Mouse (Mus musculus) left cerebral cortex, postnatal 36 days (tissue): ENCODE data around the gene Mrpl53. TPM values are rescaled to one million over a fixed set of nuclear protein-coding genes. Genes with fewer than 3 reads are reported as not detected.

ENCODE experiments used
- DNase-seq, 2 experiments: peaks; one replicate each; pipeline ENCODE4 v3.0.0; 2021 to 2022; ENCODE audit warnings: low spot score in 2 of 2, mixed read lengths in 1 of 2
- intact Hi-C: fragments of 180-260 bp; cut with DNase I; formaldehyde crosslinking; loops from one replicate; pipeline ENCODE4 v1.15.1; 2025
- total RNA-seq, 2 experiments: library from RNA; stranded (reverse); gene quantifications; 2 replicates each; pipeline ENCODE4 v1.2.3; 2021

Mrpl53 gene
- total RNA-seq, 2 experiments from 2014 or later: 54.4 to 58.7 TPM

DNA sequence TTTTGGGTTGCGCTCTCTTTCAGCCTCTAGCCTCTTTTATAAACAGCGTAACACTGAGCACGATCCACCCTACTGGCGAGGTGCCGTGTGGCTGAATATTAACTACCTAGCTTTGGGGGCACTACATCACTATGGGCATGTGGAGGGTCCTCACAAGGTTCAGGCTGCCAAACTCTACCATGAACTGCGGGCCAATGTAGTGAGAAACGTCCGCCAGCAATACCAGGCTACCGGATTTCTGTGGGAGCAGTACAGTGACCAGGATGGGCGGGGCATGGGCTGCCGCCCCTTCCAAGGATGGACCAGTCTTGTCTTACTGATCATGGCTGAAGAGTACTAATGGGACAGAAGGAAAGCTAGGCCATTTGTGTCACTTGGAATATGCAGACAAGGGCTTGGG lies 9.5 kb downstream of the Mrpl53 start:
- intact Hi-C loops: loop anchor here (10.0 kb wide), 1 partner anchor 206 kb away; the partner anchor contains the start of genes Mob1a and Mthfd2

GRCm38 (mm10) chr6:83118825-83119733 lies 10.2 kb downstream of the Mrpl53 start:
- no peak for DNase-seq

More for the DNA sequence above, 9.5 kb downstream of the Mrpl53 start:
- DNase-seq: no peak

DNA sequence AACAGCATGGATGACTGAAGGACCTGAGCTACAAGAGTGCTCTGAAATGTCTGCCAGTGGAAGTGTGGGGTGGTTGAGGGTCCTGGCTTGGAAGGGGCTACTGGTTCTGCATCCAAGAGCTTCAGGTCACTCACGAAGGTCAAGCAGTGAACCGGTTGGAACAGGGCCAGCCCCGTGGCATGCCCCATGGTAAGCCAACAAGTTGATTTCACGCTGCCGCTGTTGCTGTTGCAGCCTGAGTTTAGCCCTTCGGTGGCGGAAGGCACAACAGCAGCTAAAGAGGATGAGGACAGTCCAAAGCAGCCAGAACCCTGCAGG lies 10.9 kb downstream of the Mrpl53 start:
- DNase-seq: no peak
- intact Hi-C loops: loop anchor here (5.0 to 10.0 kb wide), 2 partner anchors 38 to 205 kb away; partner anchors contain the start of genes 1700003E16Rik, Mob1a, Mthfd2 and Wdr54

More at GRCm38 (mm10) chr6:83118825-83119733, 10.2 kb downstream of the Mrpl53 start:
- intact Hi-C loops: loop anchor here (10.0 kb wide), 1 partner anchor 206 kb away; the partner anchor contains the start of genes Mob1a and Mthfd2

DNA sequence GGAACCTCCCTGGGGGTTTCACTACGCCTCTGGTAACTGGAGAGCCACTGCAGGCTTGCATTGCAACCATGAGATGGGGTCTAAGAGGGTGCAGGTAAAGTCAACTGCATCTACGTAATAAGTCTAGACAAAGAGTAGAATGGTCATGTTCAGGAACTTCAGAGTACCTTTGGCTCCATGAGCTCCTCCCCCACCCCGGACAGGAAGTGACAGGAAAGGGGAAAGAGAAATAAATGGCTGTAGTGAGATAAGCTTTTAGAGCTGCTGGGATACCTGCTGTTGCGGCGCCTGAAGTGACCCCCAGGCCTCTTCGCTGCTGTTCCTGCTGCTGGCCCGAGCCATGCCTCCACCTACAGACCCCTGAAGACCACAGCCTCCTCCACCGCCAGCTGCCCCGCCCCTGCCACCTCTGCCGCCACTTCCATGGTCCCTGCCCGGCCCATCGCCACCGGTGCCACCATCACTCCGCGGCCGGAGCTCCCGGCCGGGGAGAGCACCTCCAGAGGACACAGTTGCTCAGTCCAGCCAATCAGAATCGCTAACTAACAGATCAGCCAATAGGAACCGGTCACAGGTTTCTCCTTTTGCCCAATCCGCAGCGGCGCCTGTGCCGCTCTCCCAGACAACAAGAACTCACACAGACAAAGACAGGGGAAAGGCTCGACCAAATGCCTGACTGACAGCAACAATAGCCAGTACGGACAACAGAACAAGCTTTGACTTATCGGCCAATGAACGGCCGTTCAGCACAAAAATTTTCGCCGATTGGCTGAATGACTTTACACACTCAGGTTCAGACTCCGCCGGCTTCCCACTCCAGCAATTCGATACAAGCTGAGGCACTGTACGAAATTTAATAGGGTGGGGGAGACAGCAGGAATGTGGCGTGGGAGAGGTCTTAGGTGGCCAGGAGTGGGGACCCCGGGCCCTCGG lies 12.4 kb downstream of the Mrpl53 start, which contains the start of gene Wbp1:
Gene Wbp1 (minus strand): TSS at position 630 of the 933 bp plus-strand sequence.
- peak; percentile 94 to 96 for DNase-seq
- intact Hi-C loops: loop anchor here (5.0 kb wide), 1 partner anchor 36 kb away; the partner anchor contains the start of genes 1700003E16Rik and Wdr54

- peak in 1 of 2 experiments; percentile 66 for DNase-seq
- intact Hi-C loops: loop anchor here (5.0 kb wide), 1 partner anchor 35 kb away; the partner anchor contains the start of genes 1700003E16Rik and Wdr54
Observed at GRCm38 (mm10) chr6:83121863-83122710, 13.2 kb downstream of the Mrpl53 start.

DNA sequence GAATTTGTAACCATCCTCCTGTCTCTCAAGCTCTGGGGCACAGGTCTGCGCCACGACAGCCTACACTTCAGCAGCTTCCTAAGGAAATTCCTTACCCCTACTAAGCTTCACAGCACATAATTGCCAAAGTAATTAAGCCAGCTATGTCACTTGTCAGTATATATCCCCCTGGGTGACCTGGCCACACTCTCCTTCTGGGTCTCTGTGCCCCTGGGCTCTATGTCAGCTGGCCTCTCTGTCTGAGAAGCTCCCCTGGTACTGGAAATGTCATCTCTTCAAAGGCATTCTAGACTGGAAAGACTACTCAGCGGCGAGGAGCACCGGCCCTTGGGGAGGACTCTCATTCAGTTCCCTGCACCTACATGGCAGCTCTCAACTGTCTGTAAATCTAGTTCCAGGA lies 14.1 kb downstream of the Mrpl53 start:
- no peak for DNase-seq
- intact Hi-C loops: loop anchor here (5.0 kb wide), 1 partner anchor 34 kb away; the partner anchor contains the start of genes 1700003E16Rik and Wdr54

DNA sequence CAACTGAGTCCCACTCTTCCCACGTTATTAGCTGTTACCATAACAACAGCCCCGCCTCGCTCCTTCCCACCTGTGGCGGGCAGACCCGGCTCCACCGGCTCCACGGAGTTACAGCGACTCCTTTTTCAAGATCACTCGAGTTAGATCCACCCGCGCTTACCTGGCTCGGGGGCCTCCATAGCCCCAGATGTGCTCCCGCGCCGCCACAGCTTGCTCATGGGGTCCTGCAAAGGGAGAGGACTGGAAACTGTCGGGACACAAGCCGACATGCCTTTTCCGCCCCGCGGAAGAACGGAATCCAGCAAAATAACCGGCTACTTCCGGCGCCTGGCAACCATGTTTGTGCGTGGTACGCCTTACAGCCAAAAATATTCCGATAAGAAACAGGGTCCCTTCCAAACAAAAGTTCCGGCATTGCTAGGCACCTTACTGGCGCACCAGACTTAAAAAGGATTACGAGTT lies 16.0 kb downstream of the Mrpl53 start:
- peak; percentile 87 to 90 for DNase-seq
- intact Hi-C loops: loop anchor here (5.0 kb wide), 1 partner anchor 32 kb away; the partner anchor contains the start of genes 1700003E16Rik and Wdr54

GRCm38 (mm10) chr6:83125331-83125730 lies 16.5 kb downstream of the Mrpl53 start, which contains the start of gene Ino80b:
Ino80b (minus strand) TSS chr6:83125431.
- DNase-seq: no peak
- intact Hi-C loops: no loop called here

DNA sequence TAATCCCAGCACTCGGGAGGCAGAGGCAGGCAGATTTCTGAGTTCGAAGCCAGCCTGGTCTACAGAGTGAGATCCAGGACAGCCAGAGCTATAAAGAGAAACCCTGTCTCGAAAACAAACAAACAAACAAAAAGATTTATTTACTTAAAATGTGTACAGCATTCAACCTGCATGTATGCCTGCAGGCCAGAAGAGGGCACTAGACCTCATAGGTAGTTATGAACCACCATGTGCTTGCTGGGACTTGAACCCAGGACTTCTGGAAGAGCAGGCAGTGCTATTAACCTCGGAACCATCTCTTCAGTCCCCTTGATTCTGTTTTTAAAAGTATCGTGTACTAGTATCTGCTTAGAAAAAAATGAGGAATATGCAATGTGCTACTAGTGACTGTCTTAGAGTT lies 18.6 kb downstream of the Mrpl53 start:
- intact Hi-C loops: no loop called here
- DNase-seq: no peak

DNA sequence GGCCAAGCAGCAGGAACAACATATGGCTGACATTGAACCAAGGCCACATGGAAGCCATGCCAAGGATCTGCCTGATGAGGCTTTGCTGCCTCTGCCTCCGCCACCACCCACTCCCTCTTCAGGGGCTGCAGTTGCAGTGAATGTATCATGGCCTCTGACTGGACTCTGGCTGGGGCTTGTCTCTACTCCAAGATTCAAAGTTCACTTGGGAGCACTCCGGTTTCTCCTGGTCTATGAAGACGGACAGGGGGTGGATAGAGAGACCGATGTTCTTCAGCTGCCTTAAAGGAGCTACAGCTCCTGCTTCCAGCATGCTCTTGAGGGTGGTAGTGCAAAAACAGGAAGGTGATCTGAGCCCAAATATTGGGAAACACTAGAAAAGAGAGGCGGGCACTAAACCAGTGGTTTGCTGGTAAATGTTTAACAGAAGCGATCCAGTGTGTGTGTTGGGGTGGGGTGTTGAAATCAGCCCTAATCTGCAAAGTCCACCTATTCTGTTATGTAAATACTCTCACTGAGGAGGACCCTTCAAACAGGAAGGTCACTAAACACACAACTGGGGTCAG lies 22.7 kb downstream of the Mrpl53 start:
- intact Hi-C loops: no loop called here
- DNase-seq: no peak

DNA sequence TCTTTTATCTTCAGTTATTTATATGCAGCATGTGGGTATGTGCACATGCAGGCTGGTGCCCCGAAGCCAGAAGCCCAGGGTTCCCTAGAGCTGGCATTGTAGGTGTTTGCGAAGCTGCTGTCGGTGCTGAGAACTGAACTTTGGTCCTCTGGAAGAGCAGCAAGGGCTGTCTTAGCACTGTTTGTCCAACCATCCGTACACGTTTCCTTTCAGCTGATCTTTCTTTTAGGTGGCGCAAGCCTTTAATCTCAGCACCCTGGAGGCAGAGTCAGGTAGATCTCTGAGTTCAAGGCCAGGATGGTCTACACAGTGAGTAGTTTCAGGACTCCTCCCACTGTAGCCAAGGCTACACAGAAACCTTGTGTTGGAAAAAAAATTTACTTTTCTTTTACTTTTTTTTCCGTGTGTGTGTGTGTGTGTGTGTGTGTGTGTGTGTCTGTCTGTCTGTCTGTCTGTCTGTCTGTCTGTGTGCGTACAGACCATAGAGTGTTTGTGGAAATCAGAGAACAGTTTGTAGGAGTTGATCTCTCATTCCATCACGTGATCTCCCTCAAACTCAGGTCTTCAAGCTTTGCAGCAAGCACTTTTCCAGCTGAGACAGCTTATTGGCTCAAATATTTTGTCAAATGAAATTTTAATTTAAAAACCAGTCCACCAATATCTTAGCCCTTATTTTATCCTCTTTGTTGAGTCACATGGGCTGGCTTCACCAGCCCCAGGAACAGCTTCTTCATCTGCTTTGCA lies 23.5 kb downstream of the Mrpl53 start:
- intact Hi-C loops: no loop called here
- DNase-seq: no peak

DNA sequence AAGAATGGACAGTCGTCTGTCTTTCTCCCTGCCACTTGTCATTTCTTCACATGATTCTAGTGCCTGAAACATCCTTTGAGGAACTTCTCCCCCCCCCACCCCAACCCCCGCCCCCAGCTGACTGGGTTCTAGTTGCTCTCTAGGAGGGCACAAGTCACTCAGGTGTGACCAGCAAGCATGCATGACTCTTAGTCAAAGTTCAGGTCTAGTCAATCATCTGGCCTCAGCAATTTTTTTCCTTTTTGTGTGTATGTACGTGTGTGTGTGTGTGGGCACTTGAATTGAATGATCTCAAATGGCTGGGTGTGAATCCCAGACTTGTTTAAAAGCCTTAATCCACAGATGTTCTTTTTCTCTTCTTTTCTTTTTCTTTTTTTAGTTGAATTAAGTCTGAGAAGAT lies 25.4 kb downstream of the Mrpl53 start:
- no peak for DNase-seq
- intact Hi-C loops: no loop called here

- intact Hi-C loops: no loop called here
- DNase-seq: no peak
Observed at GRCm38 (mm10) chr6:83134951-83135513, 26.2 kb downstream of the Mrpl53 start, which contains the start of gene Rtkn. Rtkn (plus strand) TSS chr6:83135463.

- peak in 1 of 2 experiments; percentile 3 for DNase-seq
- intact Hi-C loops: no loop called here
Observed at GRCm38 (mm10) chr6:83135571-83136161, 26.8 kb downstream of the Mrpl53 start.

GRCm38 (mm10) chr6:83136291-83136880 lies 27.5 kb downstream of the Mrpl53 start:
- no peak for DNase-seq
- intact Hi-C loops: no loop called here

- intact Hi-C loops: no loop called here
- DNase-seq: peak in 1 of 2 experiments; percentile 42
Observed at GRCm38 (mm10) chr6:83136881-83137575, 28.2 kb downstream of the Mrpl53 start.
